Mouse (Mus musculus) left cerebral cortex, adult 6 months (tissue): ENCODE results near the gene Fbxw27. TPM values are rescaled to one million over a fixed set of nuclear protein-coding genes. Genes with fewer than 3 reads are reported as not detected.

Experiments
- long read RNA-seq, 2 experiments: library from polyadenylated mRNA; unstranded; transcript quantifications; one replicate each; pipeline ENCODE4 v2.0.0; 2019 to 2020
- polyA plus RNA-seq: library from polyadenylated mRNA; unstranded; fragments of <200 nt; fragmentation: Nextera tagmentation; gene quantifications from 2 replicates; pipeline ENCODE4 v1.2.3, GENCODE M21; 2021

Gene Fbxw27
- polyA plus RNA-seq, result not detected in 2 replicates
- long read RNA-seq, experiment 1, result 0 reads
- long read RNA-seq, experiment 2, result 0 reads

DNA sequence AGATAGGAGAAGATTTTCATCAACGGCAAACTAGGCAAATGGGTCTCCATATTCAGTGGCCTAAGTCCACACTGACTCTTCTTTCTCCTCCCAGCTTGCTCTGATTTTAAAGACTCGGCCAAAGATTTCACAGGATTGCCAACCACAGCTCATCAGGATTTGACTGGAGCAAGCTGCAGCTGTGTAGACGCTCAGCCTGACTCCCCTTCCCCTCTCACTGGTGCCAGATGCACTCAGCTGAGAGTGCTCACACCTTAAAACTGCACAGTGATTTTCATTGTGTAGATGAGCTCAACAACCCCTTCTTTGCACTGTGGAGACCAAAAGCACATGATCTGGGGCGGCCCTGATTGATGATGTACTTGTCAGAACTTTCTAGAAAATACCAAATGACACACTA is at the start of gene Fbxw27:
Gene Fbxw27 (minus strand): TSS at position 101 of the 400 bp plus-strand sequence.

DNA sequence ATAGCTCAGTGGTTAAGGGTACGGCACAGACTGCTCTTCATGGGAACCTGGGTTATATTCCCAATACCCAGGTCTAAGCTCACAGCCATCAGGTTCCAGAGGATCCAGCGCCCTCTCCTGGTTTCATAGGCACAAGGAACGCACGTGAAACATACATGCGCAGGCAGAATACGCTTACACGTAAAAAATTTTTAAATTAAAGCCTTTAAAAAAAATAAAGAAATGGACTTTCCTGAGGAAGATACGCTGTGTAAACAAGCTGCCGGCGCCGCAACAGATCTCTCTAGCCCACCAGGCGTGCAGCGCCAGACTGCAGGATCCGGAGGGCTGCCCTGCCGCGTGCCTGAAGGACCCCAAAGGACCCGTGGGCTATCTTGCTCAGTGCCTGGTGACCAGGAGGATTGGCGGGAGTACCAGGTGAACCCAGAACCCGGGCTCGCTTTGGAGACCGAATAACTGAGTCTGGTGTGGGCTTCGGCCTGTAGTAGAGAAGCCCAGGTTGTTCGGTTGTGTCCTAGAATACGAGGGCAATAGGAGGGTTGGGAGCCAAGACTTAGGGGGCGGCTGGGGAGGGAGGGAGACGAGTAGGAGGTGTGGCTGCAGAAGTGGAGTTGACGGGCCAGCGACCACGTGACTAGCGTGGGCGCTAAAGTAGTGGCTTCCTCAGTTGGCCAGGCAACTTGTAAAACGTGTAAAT is 42.1 kb upstream of the Fbxw27 start, which contains the start of gene Nme6:
Gene Nme6 (plus strand): TSS at position 359 of the 697 bp plus-strand sequence.

DNA sequence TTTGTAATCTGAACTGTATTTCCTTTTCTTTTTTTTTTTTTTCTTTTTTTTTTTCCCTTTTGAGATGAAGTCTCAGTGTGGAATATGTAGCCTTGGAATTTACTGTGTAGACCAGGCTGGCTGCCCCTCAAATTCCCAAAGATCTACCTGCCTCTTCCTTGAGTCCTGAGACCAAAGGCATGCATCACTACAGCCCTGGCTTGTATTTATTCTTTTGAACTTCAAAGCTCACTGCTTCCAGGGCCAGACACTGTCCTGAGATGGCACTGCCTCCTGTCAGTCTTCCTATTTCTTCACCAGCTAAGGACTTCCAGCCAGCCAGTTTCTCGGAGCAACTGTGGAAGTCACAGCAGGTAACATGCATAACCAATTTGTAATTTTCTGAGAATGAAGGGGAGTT is 21.5 kb upstream of the Fbxw27 start, which contains the start of gene Spink8:
Gene Spink8 (plus strand): TSS at position 301 of the 400 bp plus-strand sequence.

DNA sequence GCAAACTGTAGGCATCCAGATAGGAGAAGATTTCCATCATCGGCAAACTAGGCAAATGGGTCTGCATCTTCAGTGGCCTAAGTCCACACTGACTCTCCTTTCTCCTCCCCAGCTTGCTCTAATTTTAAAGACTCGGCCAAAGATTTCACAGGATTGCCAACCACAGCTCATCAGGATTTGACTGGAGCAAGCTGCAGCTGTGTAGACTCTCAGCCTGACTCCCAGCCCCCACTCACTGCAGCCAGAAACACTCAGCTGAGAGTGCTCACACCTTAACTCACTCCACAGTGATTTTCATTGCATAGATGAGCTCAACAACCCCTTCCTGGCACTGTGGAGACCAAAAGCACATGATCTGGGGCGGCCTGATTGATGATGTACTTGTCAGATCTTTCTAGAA is 44.5 kb downstream of the Fbxw27 start, which contains the start of gene Fbxw26:
Gene Fbxw26 (minus strand): TSS at position 101 of the 400 bp plus-strand sequence.

Other genes with a start within 250 kb of the Fbxw27 start
- gene Fbxw15, start 222.4 kb downstream of the Fbxw27 start, polyA plus RNA-seq, result 0.13 TPM in 1 of 2 replicates, not detected in the other
- not detected in 2 replicates for gene Fbxw24, start 164.6 kb downstream of the Fbxw27 start, polyA plus RNA-seq
- gene Fbxw25, start 126.0 kb downstream of the Fbxw27 start, polyA plus RNA-seq, result not detected in 2 replicates
- gene Fbxw18, start 88.0 kb downstream of the Fbxw27 start, polyA plus RNA-seq, result not detected in 2 replicates
- not detected in 2 replicates for gene Fbxw26, start 44.6 kb downstream of the Fbxw27 start, polyA plus RNA-seq
- gene Spink8, start 21.6 kb upstream of the Fbxw27 start, polyA plus RNA-seq, result 2.4 and 6.2 TPM in 2 replicates
- 12.6 and 12.9 TPM in 2 replicates for gene Nme6, start 42.1 kb upstream of the Fbxw27 start, polyA plus RNA-seq
- gene Camp, start 58.9 kb upstream of the Fbxw27 start, polyA plus RNA-seq, result not detected in 2 replicates
- gene Cdc25a, start 84.9 kb upstream of the Fbxw27 start, polyA plus RNA-seq, result 1.9 and 2.7 TPM in 2 replicates
- gene Map4, start 140.8 kb upstream of the Fbxw27 start, polyA plus RNA-seq, result 227 and 259 TPM in 2 replicates